Mouse (Mus musculus) gastrocnemius, postnatal 14 days (tissue): ENCODE measurements around the gene Thegl. TPM values are rescaled to one million over a fixed set of nuclear protein-coding genes. Genes with fewer than 3 reads are reported as not detected.

Experiments
- total RNA-seq, 2 experiments: library from RNA; stranded (reverse); gene quantifications; 2 replicates each; pipeline ENCODE4 v1.2.3; 2021

The Thegl gene
- total RNA-seq, 2 experiments from 2014 or later = not detected

Other genes starting within 250 kb of the Thegl start
- gene Aasdh, start 110.5 kb upstream of the Thegl start, total RNA-seq = 1 to 10 TPM; 7.9 to 8.4 TPM
- gene Paics, start 64.7 kb upstream of the Thegl start, total RNA-seq = 100 to 1,000 TPM; 129 to 152 TPM
- gene Ppat, start 64.4 kb upstream of the Thegl start, total RNA-seq = 10 to 100 TPM; 22.0 to 29.8 TPM
- 10 to 100 TPM; 57.7 to 63.8 TPM for gene Srp72, start 41.3 kb upstream of the Thegl start, total RNA-seq
- not detected for gene Arl9, start 12.0 kb upstream of the Thegl start, total RNA-seq
- gene Hopx, start 99.1 kb downstream of the Thegl start, total RNA-seq = 1 to 10 TPM; 9.7 to 9.8 TPM
- gene Spink2, start 195.4 kb downstream of the Thegl start, total RNA-seq = under 1 TPM in 1 of 2 experiments, not detected in 1; 0.72 TPM
- gene Rest, start 249.5 kb downstream of the Thegl start, total RNA-seq = 10 to 100 TPM in 1 of 2 experiments, 1 to 10 TPM in 1; 9.8 to 11.4 TPM